Mouse (Mus musculus): Measurements from ENCODE around the gene Gm38394.

Gene Gm38394

GRCm38 (mm10) chr1:133664203-133664970 lies 3.3 kb upstream of the Gm38394 start:
- no peak for DNase-seq (ENCODE audit: low read depth, low spot score)

- DNase-seq (ENCODE audit: low read depth, low spot score): peak; percentile 80
Measured at GRCm38 (mm10) chr1:133663427-133663826, 2.3 kb upstream of the Gm38394 start.

- DNase-seq (ENCODE audit: low read depth, low spot score): no peak
Measured at GRCm38 (mm10) chr1:133662941-133663340, 1.8 kb upstream of the Gm38394 start.

GRCm38 (mm10) chr1:133660466-133661202 lies 484 bp downstream of the Gm38394 start, which contains the start of gene Zbed6:
TSS of gene Zbed6 (minus strand) at chr1:133660885.
- no peak for DNase-seq (ENCODE audit: low read depth, low spot score)

- no peak for DNase-seq (ENCODE audit: low read depth, low spot score)
Measured at GRCm38 (mm10) chr1:133658878-133659277, 2.2 kb downstream of the Gm38394 start.

- DNase-seq (ENCODE audit: low read depth, low spot score): no peak
Measured at GRCm38 (mm10) chr1:133656811-133657210, 4.3 kb downstream of the Gm38394 start.

GRCm38 (mm10) chr1:133653033-133653432 lies 8.1 kb downstream of the Gm38394 start:
- DNase-seq (ENCODE audit: low read depth, low spot score): no peak

- DNase-seq (ENCODE audit: low read depth, low spot score): no peak
Measured at GRCm38 (mm10) chr1:133650288-133651055, 10.6 kb downstream of the Gm38394 start.

GRCm38 (mm10) chr1:133645652-133646051 lies 15.5 kb downstream of the Gm38394 start:
- DNase-seq (ENCODE audit: low read depth, low spot score): no peak

- DNase-seq (ENCODE audit: low read depth, low spot score): no peak
Measured at GRCm38 (mm10) chr1:133641163-133641562, 20.0 kb downstream of the Gm38394 start.

GRCm38 (mm10) chr1:133638517-133638916 lies 22.6 kb downstream of the Gm38394 start:
- no peak for DNase-seq (ENCODE audit: low read depth, low spot score)

GRCm38 (mm10) chr1:133632168-133632567 lies 28.9 kb downstream of the Gm38394 start:
- DNase-seq (ENCODE audit: low read depth, low spot score): no peak

GRCm38 (mm10) chr1:133625052-133625451 lies 36.1 kb downstream of the Gm38394 start:
- DNase-seq (ENCODE audit: low read depth, low spot score): no peak

GRCm38 (mm10) chr1:133618311-133618710 lies 42.8 kb downstream of the Gm38394 start:
- DNase-seq (ENCODE audit: low read depth, low spot score): no peak

- DNase-seq (ENCODE audit: low read depth, low spot score): no peak
Measured at GRCm38 (mm10) chr1:133617908-133618307, 43.2 kb downstream of the Gm38394 start.

- no peak for DNase-seq (ENCODE audit: low read depth, low spot score)
Measured at GRCm38 (mm10) chr1:133613817-133614216, 47.3 kb downstream of the Gm38394 start.

GRCm38 (mm10) chr1:133611436-133611835 lies 49.7 kb downstream of the Gm38394 start:
- no peak for DNase-seq (ENCODE audit: low read depth, low spot score)

- DNase-seq (ENCODE audit: low read depth, low spot score): no peak
Measured at GRCm38 (mm10) chr1:133610601-133611000, 50.5 kb downstream of the Gm38394 start.

- DNase-seq (ENCODE audit: low read depth, low spot score): peak; percentile 99
Measured at GRCm38 (mm10) chr1:133609771-133610502, 51.2 kb downstream of the Gm38394 start, which contains the start of gene Snrpe. TSS of gene Snrpe (minus strand) at chr1:133610291.

GRCm38 (mm10) chr1:133603174-133603573 lies 57.9 kb downstream of the Gm38394 start:
- DNase-seq (ENCODE audit: low read depth, low spot score): no peak

GRCm38 (mm10) chr1:133596298-133597007 lies 64.7 kb downstream of the Gm38394 start:
- no peak for DNase-seq (ENCODE audit: low read depth, low spot score)

Data from telencephalon, adult 2 months (tissue).